Mouse (Mus musculus) forebrain, embryonic 16.5 days (tissue): ENCODE data around the gene Commd1. TPM values are rescaled to one million over a fixed set of nuclear protein-coding genes. Genes with fewer than 3 reads are reported as not detected.

Source experiments
- ATAC-seq: fragments of 200-750 bp; cut with Nextera tagmentation; 2 replicates; pipeline ENCODE4 v1.8.0; 2017; ENCODE audit warnings: mild to moderate bottlenecking, moderate library complexity
- H3K27ac ChIP-seq: fragments of 300-500 bp; sonication (generic); 2 replicates; pipeline ENCODE4 v1.5.1; 2014; ENCODE audit warnings: low read length, control low read depth
- H3K27me3 ChIP-seq: fragments of 300-500 bp; sonication (generic); replicated peaks from 2 replicates; pipeline ENCODE4 v1.6.1; 2014; ENCODE audit warnings: low read length; ENCODE audit not compliant: control insufficient read depth, insufficient read depth
- H3K36me3 ChIP-seq: fragments of 300-500 bp; sonication (generic); 2 replicates; pipeline ENCODE4 v1.6.1; 2014; ENCODE audit not compliant: control insufficient read depth, insufficient read depth
- H3K4me1 ChIP-seq: fragments of 300-500 bp; sonication (generic); replicated peaks from 2 replicates; pipeline ENCODE4 v1.6.1; 2014; ENCODE audit warnings: low read length; ENCODE audit not compliant: control insufficient read depth, insufficient read depth
- H3K4me2 ChIP-seq: fragments of 300-500 bp; sonication (generic); 2 replicates; pipeline ENCODE4 v1.6.1; 2014; ENCODE audit warnings: mild to moderate bottlenecking, low read length, control low read depth
- H3K4me3 ChIP-seq: fragments of 300-500 bp; sonication (generic); replicated peaks from 2 replicates; pipeline ENCODE4 v1.5.1; 2014; ENCODE audit warnings: mild to moderate bottlenecking, low read length, control low read depth
- H3K9ac ChIP-seq: fragments of 300-500 bp; sonication (generic); replicated peaks from 2 replicates; pipeline ENCODE4 v1.6.1; 2014; ENCODE audit warnings: low read depth, low read length, control low read depth
- H3K9me3 ChIP-seq: fragments of 300-500 bp; sonication (generic); 2 replicates; pipeline ENCODE4 v1.6.1; 2016; ENCODE audit warnings: low read length; ENCODE audit not compliant: control insufficient read depth
- WGBS: fragments of 180-500 bp; shearing (Covaris S2); extraction: QIAGEN DNeasy Blood & Tissue Kit; methylation state at CpG from one replicate; pipeline ENCODE4 v1.1.7; 2014; 5-methylcytosine and 5-hydroxymethylcytosine counted together
- polyA plus RNA-seq: library from polyadenylated mRNA; unstranded; fragments of >200 nt; fragmentation: Nextera tagmentation; extraction: Ambion mirVana; gene quantifications from 2 replicates; pipeline ENCODE4 v1.2.1, GENCODE M21; 2015

The Commd1 gene
- polyA plus RNA-seq, 1 experiment from 2014 or later, result 225 TPM

DNA sequence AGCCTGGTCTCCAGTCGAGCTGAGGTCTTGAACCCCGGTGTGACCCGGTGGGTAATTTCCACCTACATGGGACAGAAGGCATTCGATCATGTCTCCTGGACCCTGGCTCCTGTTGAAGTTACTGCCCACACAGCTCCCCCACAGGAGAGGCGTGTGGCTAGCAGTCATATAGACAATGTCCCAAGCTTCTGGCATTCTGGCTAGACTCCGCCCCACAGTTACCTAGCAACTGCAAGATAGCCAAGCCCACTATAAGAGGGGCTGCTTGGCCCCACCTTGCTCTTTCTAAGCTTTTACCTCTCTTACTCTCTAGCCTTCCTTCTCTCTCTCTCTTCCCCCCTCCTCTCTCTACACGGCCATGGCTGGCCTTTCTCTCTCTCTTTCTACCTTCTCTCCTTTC is 64.4 kb downstream of the Commd1 start:
- Histone ChIP-seq H3K4me3 (no peak overlapping the region), H3K4me2 (no peak overlapping the region), H3K9me3 (no peaks in the 10 kb centered on the region), H3K9ac (no peak overlapping the region), H3K36me3 (no peaks in the 10 kb centered on the region), H3K4me1 (no peaks in the 10 kb centered on the region), H3K27me3 (no peaks in the 10 kb centered on the region), H3K27ac (no peak overlapping the region)
- ATAC-seq, result no peak
- WGBS, result 87% methylated on average over 7 of the region's 7 CpGs

DNA sequence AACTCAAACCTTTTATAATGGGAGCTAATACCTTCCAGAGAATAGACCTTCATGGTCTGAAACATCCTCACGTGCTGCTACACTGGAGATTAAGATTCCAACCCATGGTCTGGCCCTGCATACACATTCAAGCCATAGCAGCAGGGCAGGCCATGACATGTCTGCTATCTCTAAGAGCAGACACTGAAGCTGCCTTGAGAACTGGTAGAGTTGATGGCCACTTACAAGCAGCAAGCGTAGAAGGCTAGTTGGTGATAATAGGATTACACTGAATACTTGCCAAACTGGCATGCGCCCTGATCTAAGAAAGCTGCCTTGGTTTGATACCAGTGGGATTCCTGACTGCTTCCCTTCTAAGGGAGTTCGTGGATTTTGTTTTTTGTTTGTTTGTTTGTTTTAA is 68.4 kb downstream of the Commd1 start:
- Histone ChIP-seq H3K27ac (no peak overlapping the region), H3K9ac (no peak overlapping the region), H3K36me3 (no peaks in the 10 kb centered on the region), H3K4me1 (no peaks in the 10 kb centered on the region), H3K9me3 (no peaks in the 10 kb centered on the region), H3K4me3 (no peak overlapping the region), H3K27me3 (no peaks in the 10 kb centered on the region), H3K4me2 (no peak overlapping the region)
- ATAC-seq, result no peak
- 81% methylated on average over 4 of the region's 4 CpGs for WGBS

DNA sequence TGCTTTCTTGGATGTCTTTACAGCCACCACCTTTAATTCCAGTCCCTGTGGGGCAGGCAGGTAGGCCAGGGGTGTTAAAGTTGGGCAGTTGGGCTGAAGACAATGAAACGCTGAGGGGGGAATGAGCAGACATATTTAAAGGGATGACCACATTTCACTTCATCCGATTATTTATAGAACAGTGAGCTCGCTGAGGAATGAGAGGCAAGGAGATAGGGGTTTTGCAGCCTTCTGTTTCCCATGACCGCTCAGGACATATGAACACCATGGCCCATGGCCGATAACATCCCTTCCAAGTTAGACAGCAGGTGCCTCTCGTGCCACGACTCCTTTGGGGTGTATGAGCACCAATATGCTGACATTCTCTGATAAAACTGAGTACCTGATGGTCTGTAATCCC is 70.4 kb downstream of the Commd1 start:
- no peak for ATAC-seq

DNA sequence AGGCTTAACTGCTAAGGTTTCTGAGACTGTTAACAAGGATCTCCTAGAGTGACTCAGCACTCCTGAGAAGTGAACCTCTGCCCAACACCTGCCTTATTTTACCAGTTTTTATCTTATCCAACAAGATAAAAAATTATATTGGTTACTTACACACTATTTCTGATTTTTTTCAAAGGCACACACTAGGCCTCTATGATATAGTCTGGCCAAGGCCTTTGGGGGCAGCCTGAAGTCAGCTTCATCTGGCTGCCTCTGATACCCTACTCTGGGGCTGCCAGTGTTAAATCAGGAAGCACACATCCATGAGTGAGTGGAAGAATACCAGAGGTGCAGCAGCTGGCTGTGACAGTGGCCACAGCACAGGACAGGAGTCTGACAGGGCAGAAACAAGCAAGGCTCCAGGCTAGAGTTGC is 75.7 kb downstream of the Commd1 start:
- no peak overlapping the region for H3K27ac ChIP-seq
- no peak overlapping the region for H3K4me2 ChIP-seq
- no peak overlapping the region for H3K9ac ChIP-seq
- no peak for ATAC-seq
- no peaks in the 10 kb centered on the region for H3K9me3 ChIP-seq
- no peaks in the 10 kb centered on the region for H3K4me1 ChIP-seq
- no peaks in the 10 kb centered on the region for H3K27me3 ChIP-seq
- H3K36me3 ChIP-seq, result no peaks in the 10 kb centered on the region
- no peak overlapping the region for H3K4me3 ChIP-seq

More for the DNA sequence above, 70.4 kb downstream of the Commd1 start:
- no peak overlapping the region for H3K4me2 ChIP-seq
- no peaks in the 10 kb centered on the region for H3K36me3 ChIP-seq
- H3K9ac ChIP-seq, result no peak overlapping the region
- no peak overlapping the region for H3K27ac ChIP-seq
- H3K27me3 ChIP-seq, result no peaks in the 10 kb centered on the region
- no peak overlapping the region for H3K4me3 ChIP-seq
- H3K4me1 ChIP-seq, result no peaks in the 10 kb centered on the region
- H3K9me3 ChIP-seq, result no peaks in the 10 kb centered on the region
- WGBS, result 92% methylated on average over 7 of the region's 7 CpGs

DNA sequence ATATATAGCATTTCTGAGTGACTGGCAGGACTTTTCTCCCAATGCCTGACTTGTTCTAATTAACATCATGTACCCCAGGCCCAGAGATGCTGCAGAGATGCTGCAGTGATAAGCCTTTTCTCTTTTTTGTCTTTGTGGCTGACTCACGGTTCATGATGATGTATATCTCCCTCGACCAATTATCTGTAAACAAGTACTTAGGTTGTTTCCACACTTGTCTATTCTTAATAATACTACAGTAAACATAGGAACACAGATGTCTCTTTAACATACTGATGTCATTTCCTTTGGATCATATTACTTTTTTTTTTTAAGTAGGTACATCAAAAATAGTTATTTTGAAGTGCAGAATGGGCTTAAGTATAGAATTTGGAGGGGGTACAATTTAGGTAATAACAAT is 79.3 kb downstream of the Commd1 start:
- Histone ChIP-seq H3K36me3 (no peaks in the 10 kb centered on the region), H3K4me2 (no peak overlapping the region), H3K9me3 (no peaks in the 10 kb centered on the region), H3K9ac (no peak overlapping the region), H3K27ac (no peak overlapping the region), H3K4me3 (no peak overlapping the region), H3K4me1 (no peaks in the 10 kb centered on the region), H3K27me3 (no peaks in the 10 kb centered on the region)
- whole genome bisulfite sequencing, result 74% methylated on average over 2 of the region's 2 CpGs
- no peak for ATAC-seq

DNA sequence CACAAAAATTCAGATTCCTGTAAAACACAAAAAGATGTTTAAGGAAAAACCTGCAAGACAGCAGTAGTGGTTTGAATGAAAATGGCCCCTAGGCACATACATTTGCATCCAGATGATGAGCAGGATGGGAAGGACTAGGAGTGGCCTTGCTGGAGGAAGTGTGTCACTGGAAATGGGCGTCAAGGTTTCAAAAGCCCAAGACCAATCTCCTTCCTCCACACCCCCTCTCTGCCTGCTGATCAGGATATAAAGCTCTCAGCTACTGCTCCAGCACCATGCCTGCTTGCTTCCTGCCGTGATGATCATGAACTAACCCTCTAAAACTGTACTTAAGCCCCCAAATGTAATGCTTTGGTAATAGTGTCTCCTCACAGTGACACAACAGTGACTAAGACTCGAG is 82.1 kb downstream of the Commd1 start:
- no peaks in the 10 kb centered on the region for H3K9me3 ChIP-seq
- H3K27me3 ChIP-seq, result no peaks in the 10 kb centered on the region
- no peaks in the 10 kb centered on the region for H3K4me1 ChIP-seq
- H3K36me3 ChIP-seq, result no peaks in the 10 kb centered on the region
- no peak overlapping the region for H3K27ac ChIP-seq
- H3K4me3 ChIP-seq, result no peak overlapping the region
- WGBS, result 92% methylated on average over 3 of the region's 3 CpGs
- H3K9ac ChIP-seq, result no peak overlapping the region
- H3K4me2 ChIP-seq, result no peak overlapping the region
- no peak for ATAC-seq

DNA sequence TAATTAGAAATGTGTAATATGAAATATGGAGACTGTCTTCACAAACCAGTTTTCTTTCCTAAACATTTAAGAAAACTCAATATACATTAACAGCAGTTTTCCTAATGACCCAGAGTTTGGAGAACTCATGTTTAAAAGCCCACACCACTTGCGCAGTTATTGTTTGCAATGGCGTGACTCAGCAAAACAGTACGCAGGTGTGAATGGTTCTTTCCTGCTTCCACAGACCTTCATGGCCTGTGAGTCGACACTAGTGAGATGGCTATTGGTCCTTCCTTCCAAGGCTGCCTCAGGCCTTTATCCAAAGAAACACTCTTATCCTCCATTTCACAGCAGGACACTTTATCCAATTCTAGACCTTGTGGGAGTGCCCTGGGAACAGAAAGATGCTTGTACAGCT is 84.5 kb downstream of the Commd1 start:
- no peaks in the 10 kb centered on the region for H3K4me1 ChIP-seq

DNA sequence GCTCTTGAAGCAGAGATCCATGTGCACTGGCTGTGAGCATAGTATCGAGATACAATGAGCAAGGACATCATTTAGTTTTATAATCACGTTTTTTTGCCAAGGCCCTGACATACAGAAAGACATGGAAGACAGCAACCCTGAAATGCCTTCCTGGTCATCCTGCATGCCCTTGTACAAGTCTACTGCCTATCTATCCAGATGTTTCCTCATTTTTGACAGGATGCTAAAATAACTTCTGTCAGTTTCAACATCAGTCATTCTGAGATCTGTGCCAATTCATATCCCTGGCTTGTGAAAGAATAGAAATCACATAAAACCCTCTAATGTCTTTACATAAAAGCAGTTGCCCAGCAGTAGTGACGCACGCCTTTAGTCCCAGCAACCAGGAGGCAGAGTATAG is 85.1 kb downstream of the Commd1 start:
- Histone ChIP-seq H3K27ac (no peak overlapping the region), H3K9me3 (no peaks in the 10 kb centered on the region), H3K4me1 (no peaks in the 10 kb centered on the region), H3K9ac (no peak overlapping the region), H3K4me2 (no peak overlapping the region), H3K27me3 (no peaks in the 10 kb centered on the region), H3K4me3 (no peak overlapping the region), H3K36me3 (no peaks in the 10 kb centered on the region)
- WGBS, result 93% methylated on average over 4 of the region's 4 CpGs
- no peak for ATAC-seq

More for the DNA sequence above, 84.5 kb downstream of the Commd1 start:
- no peaks in the 10 kb centered on the region for H3K9me3 ChIP-seq
- no peak overlapping the region for H3K27ac ChIP-seq
- no peaks in the 10 kb centered on the region for H3K36me3 ChIP-seq
- H3K4me2 ChIP-seq, result no peak overlapping the region
- WGBS, result 88% methylated on average over 4 of the region's 4 CpGs
- no peak overlapping the region for H3K4me3 ChIP-seq
- H3K27me3 ChIP-seq, result no peaks in the 10 kb centered on the region
- no peak for ATAC-seq
- no peak overlapping the region for H3K9ac ChIP-seq

DNA sequence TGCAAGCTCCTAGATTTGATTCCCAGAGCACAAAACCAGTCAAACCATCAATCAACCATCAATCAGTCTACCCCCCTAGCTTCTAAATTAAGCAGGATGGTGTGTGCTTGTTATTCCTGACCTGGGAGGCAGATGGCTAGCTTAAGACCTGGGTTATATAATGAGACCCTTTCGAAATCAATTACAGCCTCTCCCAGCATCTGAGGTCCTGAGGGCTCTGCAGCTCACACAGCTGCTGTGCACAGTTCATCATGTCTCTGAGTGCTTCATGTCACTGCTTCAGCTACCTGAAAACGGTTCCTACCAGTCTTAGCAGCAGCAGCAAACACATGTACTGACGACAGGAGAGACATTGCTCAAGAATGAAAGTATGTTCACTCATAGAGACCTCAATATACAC is 89.1 kb downstream of the Commd1 start:
- no peaks in the 10 kb centered on the region for H3K4me1 ChIP-seq
- ATAC-seq, result no peak
- no peak overlapping the region for H3K9ac ChIP-seq
- H3K27ac ChIP-seq, result no peak overlapping the region
- WGBS, result 79% methylated on average over 3 of the region's 3 CpGs
- H3K4me2 ChIP-seq, result no peak overlapping the region
- no peak overlapping the region for H3K4me3 ChIP-seq
- no peaks in the 10 kb centered on the region for H3K27me3 ChIP-seq
- no peaks in the 10 kb centered on the region for H3K9me3 ChIP-seq
- H3K36me3 ChIP-seq, result no peaks in the 10 kb centered on the region

DNA sequence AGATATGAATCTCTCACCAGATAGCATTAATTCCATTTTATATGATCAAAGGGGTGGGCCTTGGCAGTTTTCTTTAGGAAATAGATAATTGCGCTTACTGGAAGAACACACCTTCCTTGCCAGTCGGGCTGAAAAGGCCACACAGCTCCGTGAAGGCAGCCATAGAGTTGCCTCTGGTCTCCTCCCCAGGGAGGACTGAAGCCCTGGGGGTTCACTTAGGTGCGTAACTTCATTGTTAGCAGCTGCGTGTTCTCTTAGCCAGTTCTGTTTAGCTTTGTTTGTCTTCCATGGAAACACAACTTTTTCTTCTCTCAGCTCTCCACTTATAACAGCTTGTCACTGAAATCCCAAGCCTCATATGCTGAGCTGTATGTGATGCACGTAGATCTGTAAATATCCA is 89.7 kb downstream of the Commd1 start:
- H3K36me3 ChIP-seq, result no peaks in the 10 kb centered on the region
- H3K27me3 ChIP-seq, result no peaks in the 10 kb centered on the region
- no peak overlapping the region for H3K4me3 ChIP-seq
- H3K27ac ChIP-seq, result no peak overlapping the region
- no peak overlapping the region for H3K4me2 ChIP-seq
- ATAC-seq, result no peak
- WGBS, result 82% methylated on average over 6 of the region's 6 CpGs
- no peaks in the 10 kb centered on the region for H3K9me3 ChIP-seq
- no peak overlapping the region for H3K9ac ChIP-seq
- H3K4me1 ChIP-seq, result no peaks in the 10 kb centered on the region
